Mouse (Mus musculus) embryo, embryonic 11.5 days (tissue): ENCODE measurements around the gene Kif11.

Source experiments
- DNase-seq: peaks from one replicate; pipeline ENCODE4 v3.0.0-alpha.2; 2012; ENCODE audit warnings: low read depth, low spot score

The Kif11 gene

GRCm38 (mm10) chr19:37443631-37444140 is 67.5 kb downstream of the Kif11 start:
- no peak for DNase-seq

- no peak for DNase-seq
These were observed 72.0 kb downstream of the Kif11 start for GRCm38 (mm10) chr19:37448212-37448611.

GRCm38 (mm10) chr19:37449246-37449645 is 73.0 kb downstream of the Kif11 start:
- DNase-seq = no peak

GRCm38 (mm10) chr19:37455528-37455927 is 79.3 kb downstream of the Kif11 start:
- no peak for DNase-seq

- no peak for DNase-seq
These were observed 79.8 kb downstream of the Kif11 start for GRCm38 (mm10) chr19:37455961-37456360.

- no peak for DNase-seq
These were observed 81.8 kb downstream of the Kif11 start for GRCm38 (mm10) chr19:37458013-37458412.

- DNase-seq = no peak
These were observed 90.2 kb downstream of the Kif11 start for GRCm38 (mm10) chr19:37466403-37466802.

GRCm38 (mm10) chr19:37466978-37467377 is 90.8 kb downstream of the Kif11 start:
- DNase-seq = no peak

- no peak for DNase-seq
These were observed 92.8 kb downstream of the Kif11 start for GRCm38 (mm10) chr19:37468841-37469566.
